Mouse (Mus musculus): ENCODE results near the gene Elavl1.

GRCm38 (mm10) chr8:4347661-4348060 lies 22.4 kb upstream of the Elavl1 start:
- TF ChIP-seq CTCF (IDR thresholded peaks at IDR 0.05; ENCODE audit: control insufficient read depth, insufficient read depth, insufficient replicate concordance, low read depth, low read length), result no peak
- no peak for TF ChIP-seq POLR2A (IDR thresholded peaks at IDR 0.05; ENCODE audit: control insufficient read depth, low read depth, low read length)
